Comparison of ENCODE assay signal across 9 mouse cellular contexts in genomic region chr6:87186988-87187387, GRCm38 (mm10).
DNase-seq lines count a peak whose midpoint lies in the region; ATAC-seq and TF ChIP-seq lines count a peak whose summit lies in the region.
"Had no signal": no experiment of that assay in that cellular context is flagged by ENCODE, and none has a peak within 500 bp of the region (broad histone marks: within the 10 kb centered on the region; RNA-seq: fewer than 3 reads in every experiment).

No protein-coding gene starts in this region.

- WGBS in liver, embryonic 12.5 days (ENCODE audit: insufficient replicate concordance): 70% methylated on average over 12 of the region's 12 CpGs
- WGBS in stomach, postnatal 0 days: 29% methylated on average over 12 of the region's 12 CpGs

- no peak for ATAC-seq in liver, embryonic 12.5 days
- ATAC-seq in stomach, postnatal 0 days (ENCODE audit: low FRiP score, low TSS enrichment): peak; percentile 39; the same call in 1 of the 2 replicates

- H3K9ac ChIP-seq in liver, embryonic 12.5 days: no peak overlapping the region
- H3K9ac ChIP-seq in stomach, postnatal 0 days (ENCODE audit: low read length): no peak overlapping the region

- H3K9me3 ChIP-seq in liver, embryonic 12.5 days (replicated peaks): no peaks in the 10 kb centered on the region
- no peaks in the 10 kb centered on the region for H3K9me3 ChIP-seq in stomach, postnatal 0 days (ENCODE audit: control insufficient read depth, low read length)
- H3K9me3 ChIP-seq: megakaryocyte, embryonic 14.5 days had no signal

- H3K36me3 ChIP-seq in liver, embryonic 12.5 days: no peaks in the 10 kb centered on the region
- no peaks in the 10 kb centered on the region for H3K36me3 ChIP-seq in stomach, postnatal 0 days (ENCODE audit: control insufficient read depth, insufficient read depth, low read length)

- TF ChIP-seq CTCF in stomach, postnatal 0 days (IDR thresholded peaks at IDR 0.05; ENCODE audit: low read depth): peak; percentile 19

- H3K27me3 ChIP-seq in liver, embryonic 12.5 days (replicated peaks): no peaks in the 10 kb centered on the region
- H3K27me3 ChIP-seq in stomach, postnatal 0 days (ENCODE audit: control insufficient read depth, insufficient read depth, low read length): no peaks in the 10 kb centered on the region

- no peak overlapping the region for H3K4me2 ChIP-seq in liver, embryonic 12.5 days
- H3K4me2 ChIP-seq in stomach, postnatal 0 days (replicated peaks; ENCODE audit: low read depth): peak overlapping the region; percentile 23; the same call in 1 of the 2 replicates

- TF ChIP-seq EP300 in stomach, postnatal 0 days (optimal IDR thresholded peaks at IDR 0.05): peak; percentile 73

- peak overlapping the region; percentile 90 for H3K27ac ChIP-seq in liver, embryonic 12.5 days
- H3K27ac ChIP-seq in stomach, postnatal 0 days (replicated peaks): peak overlapping the region; percentile 64

- peaks cover 68% of the 10 kb centered on the region for H3K4me1 ChIP-seq in liver, embryonic 12.5 days
- H3K4me1 ChIP-seq in stomach, postnatal 0 days (replicated peaks; ENCODE audit: control insufficient read depth, insufficient read depth): peaks cover 4% of the 10 kb centered on the region

- DNase-seq in retina, postnatal 1 day: peak; percentile 26
- no peak for DNase-seq in retina, embryonic 14.5 days (ENCODE audit: low spot score)
- DNase-seq in frontal cortex, postnatal 36 days (ENCODE audit: low spot score in 2 of 2): peak; percentile 77 to 82
- DNase-seq in heart, postnatal 4 days: peak; percentile 56
- DNase-seq in stomach, postnatal 0 days (ENCODE audit: low spot score): peak; percentile 35
- DNase-seq in embryo, embryonic 10 days (ENCODE audit: low spot score): no peak
- DNase-seq in cerebellum, postnatal 10 days: no peak

- no peak overlapping the region for H3K4me3 ChIP-seq in liver, embryonic 12.5 days
- no peak overlapping the region for H3K4me3 ChIP-seq in stomach, postnatal 0 days (ENCODE audit: low read depth, low read length)
- H3K4me3 ChIP-seq: megakaryocyte, embryonic 14.5 days had no signal

Comparison
In these comparisons a context has a peak if more than half of its experiments do, and no peak if none do; other contexts are left out.
1. DNase-seq: peak in retina, postnatal 1 day (single experiment), frontal cortex, postnatal 36 days (2 of 2), heart, postnatal 4 days (single experiment) and stomach, postnatal 0 days (single experiment); none in retina, embryonic 14.5 days (single experiment), embryo, embryonic 10 days (single experiment) and cerebellum, postnatal 10 days (0 of 2).